Mouse (Mus musculus) adrenal gland, adult (tissue): ENCODE measurements around the gene Xrcc6.
A peak's percentile ranks its signal among the peaks of the same experiment; 100 is the strongest.

Source experiments
- DNase-seq, 2 experiments: peaks; one replicate each; pipeline ENCODE4 v3.0.0; 2022 to 2023; ENCODE audit warnings: low spot score in 1 of 2; ENCODE audit not compliant: inconsistent age in 2 of 2

Gene Xrcc6

GRCm38 (mm10) chr15:82016830-82017229, 29.2 kb downstream of the Xrcc6 start:
- DNase-seq = no peak

DNA sequence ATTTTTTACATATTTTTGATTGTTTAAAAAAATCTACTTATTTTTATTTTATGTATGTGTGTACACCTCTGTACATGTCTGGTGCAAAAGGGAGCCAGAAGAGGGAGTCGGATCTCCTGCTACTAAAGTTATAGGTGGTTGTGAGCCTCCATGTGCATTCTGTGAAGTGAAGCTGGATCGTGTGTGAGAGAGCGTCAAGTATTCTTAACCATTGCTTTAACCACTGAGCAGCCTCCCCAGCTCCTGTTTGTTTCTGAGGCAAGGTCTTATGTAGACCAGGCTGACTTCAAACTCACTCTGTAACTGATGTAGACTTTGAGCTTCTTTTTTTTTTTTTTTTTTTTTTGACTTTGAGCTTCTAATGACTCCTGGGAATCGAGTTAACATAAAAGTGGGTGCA, 29.8 kb downstream of the Xrcc6 start:
- no peak for DNase-seq

- peak in 1 of 2 experiments; percentile 75 for DNase-seq
These were observed 31.7 kb downstream of the Xrcc6 start for GRCm38 (mm10) chr15:82019288-82019687.

- DNase-seq = peak; percentile 83 to 92
These were observed 35.0 kb downstream of the Xrcc6 start for GRCm38 (mm10) chr15:82022535-82023088.

GRCm38 (mm10) chr15:82023965-82024635, 36.5 kb downstream of the Xrcc6 start:
- no peak for DNase-seq

DNA sequence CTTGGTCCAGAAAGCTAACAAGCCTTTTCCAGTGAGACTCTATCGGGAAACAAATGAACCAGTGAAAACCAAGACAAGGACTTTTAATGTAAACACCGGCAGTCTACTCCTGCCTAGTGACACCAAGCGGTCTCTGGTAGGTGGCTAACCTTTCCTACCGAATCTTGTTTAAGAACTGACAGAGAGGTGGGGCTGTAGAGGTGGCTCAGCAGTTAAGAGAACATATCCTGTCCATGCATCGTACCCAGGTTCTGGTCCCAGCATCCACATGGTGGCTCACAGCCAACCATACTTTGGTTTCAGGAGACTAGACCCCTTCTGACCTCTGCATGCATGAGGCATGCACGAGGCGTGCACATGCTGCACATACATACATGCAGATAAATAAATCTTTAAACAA, 39.6 kb downstream of the Xrcc6 start:
- no peak for DNase-seq

- no peak for DNase-seq
These were observed 40.1 kb downstream of the Xrcc6 start for GRCm38 (mm10) chr15:82027726-82028125.

DNA sequence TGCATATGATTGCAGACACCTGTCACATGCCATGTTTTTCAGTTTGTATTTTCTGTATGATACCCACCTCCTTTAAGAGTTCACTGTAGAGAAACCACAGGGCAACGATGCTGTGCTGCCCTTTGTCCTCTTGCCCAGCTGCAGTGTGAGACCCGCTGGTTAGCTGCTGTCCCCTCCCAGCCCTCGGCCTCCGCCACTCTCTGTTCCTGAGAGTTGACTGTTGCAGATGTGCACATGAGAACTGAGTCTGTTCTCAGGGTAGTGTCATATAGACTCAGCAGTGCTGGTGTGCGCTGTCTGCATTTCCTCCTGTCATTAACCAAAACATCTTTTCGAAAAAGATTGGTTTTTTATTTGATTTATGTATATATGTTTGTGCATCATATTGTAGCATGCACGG, 44.8 kb downstream of the Xrcc6 start:
- DNase-seq = no peak

GRCm38 (mm10) chr15:82033762-82034161, 46.1 kb downstream of the Xrcc6 start, which contains the start of gene Desi1:
TSS of gene Desi1 (minus strand) at chr15:82033862.
- DNase-seq = no peak

DNA sequence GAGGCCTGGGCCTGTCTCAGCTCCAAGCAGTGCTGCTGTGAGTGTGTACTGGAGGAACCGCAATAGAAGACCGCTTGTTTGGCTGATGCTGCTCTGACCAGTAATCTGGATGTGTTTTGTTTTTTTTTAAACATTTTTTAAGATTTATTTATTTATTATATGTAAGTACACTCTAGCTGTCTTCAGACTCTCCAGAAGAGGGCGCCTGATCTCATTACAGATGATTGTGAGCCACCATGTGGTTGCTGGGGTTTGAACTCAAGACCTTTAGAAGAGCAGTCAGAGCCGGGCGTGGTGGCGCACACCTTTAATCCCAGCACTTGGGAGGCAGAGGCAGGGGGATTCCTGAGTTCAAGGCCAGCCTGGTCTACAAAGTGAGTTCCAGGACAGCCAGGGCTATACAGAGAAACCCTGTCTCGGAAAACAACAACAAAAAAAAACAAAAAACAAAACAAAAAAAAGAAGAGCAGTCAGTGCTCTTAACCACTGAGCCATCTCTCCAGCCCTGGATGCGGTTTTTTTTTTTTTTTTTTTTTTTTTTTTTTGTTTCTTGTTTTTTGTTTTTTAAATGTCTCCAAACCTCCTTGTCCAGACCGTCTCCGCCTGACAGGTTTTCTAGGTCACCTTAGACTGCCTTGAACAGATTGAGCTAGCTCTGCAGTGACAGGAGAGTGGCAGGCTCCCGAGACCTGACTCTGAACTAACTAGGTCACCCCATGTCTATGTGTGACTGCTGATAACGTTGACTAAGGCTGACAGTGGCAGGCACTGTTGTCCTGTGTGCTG, 48.5 kb downstream of the Xrcc6 start:
- peak in 1 of 2 experiments; percentile 68 for DNase-seq

DNA sequence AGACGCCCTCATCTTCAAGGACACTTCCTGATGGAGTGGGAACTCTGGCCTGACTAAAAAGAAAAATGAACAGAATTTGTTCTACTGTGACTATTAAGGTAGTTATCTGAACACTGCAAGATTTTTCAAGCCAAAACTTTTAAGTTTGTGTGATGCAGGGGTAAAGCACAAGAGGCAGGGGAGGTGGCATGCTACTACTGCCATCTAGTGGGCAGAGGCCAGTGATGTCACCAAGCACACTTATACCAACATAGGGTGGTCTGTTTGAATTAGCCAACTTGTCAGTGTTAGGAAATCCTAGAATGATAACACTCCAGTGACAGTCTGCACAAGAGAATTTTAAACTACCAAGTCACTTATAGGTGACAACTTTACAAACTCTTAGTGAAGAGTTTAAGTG, 53.0 kb downstream of the Xrcc6 start:
- DNase-seq = peak; percentile 46 to 80

DNA sequence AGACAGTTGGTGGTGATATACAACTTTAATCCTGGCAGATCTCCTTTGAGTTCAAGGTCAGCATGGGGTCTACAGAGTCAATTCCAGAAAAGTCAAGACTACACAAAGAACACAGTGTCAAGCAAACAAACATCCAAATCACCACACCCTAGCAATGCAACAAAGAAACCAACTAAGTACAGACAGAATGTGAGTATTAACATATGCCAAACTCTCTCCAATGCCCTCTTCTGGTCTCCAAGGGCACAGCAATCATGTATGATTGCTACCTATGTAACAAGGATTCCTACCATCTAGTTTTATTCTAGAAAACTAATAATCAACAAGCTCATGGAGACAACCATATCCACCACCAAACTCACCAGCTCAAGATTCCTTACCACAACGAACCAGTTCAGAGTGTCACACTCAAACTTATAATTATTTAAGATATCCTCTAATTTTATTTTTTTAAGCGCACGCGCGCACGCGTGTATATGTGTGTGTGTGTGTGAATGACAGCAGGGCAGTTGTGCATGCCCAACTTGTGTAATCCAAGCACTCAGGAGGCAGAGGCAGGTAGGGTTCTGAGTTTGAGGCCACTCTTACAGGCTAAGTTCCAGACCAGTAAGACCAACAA, 56.6 kb downstream of the Xrcc6 start:
- DNase-seq = peak in 1 of 2 experiments; percentile 60

- DNase-seq = peak; percentile 36 to 62
These were observed 58.7 kb downstream of the Xrcc6 start for GRCm38 (mm10) chr15:82046246-82046891.

GRCm38 (mm10) chr15:82047080-82047883, 59.6 kb downstream of the Xrcc6 start, which contains the start of gene Snu13:
TSS of gene Snu13 (minus strand) at chr15:82047598.
- peak; percentile 93 to 98 for DNase-seq

DNA sequence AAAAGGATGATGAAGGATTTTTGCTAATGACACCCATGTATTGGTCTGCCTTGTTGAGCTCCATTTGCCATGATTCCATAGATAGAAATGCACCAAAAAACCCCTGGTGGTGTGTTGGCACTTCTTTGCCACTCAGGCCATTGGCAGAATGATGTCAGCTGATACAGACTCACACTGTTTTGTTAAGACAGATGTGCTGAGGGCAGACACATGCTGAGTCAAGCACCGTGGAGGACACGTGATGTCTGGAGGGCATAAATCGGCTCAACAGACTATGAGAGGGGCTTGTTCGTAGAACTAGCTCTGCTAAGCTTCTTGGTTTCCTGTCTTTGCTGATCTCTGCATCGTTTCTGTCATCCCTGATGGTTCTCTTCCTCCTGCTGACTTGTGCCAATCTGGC, 64.9 kb downstream of the Xrcc6 start:
- no peak for DNase-seq

DNA sequence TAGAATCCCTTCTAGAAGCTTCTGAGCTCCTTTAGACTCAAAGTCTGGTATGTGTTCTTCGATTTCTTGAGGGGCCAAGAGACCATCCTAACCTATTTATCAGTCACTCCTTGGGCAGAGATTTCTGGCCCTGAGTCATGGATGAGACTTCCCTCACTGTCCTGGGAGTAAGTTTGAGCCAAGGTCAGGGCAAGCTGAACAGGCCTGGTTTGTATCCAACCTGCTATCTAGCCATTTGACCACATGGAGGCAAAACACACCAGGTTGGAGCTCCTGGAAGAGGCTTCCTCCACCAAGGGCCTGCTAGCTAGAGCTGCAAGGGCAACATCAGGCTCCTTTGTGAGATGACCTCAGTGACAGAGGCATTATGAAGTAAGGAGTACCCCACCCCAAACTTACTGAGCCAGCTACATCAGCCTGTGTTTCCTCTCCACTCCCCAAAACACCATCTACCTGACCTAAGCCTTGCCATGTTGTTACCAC, 71.1 kb downstream of the Xrcc6 start, which contains the start of gene 4930407I10Rik:
4930407I10Rik (plus strand) TSS at position 433 of the 483 bp plus-strand sequence.
- peak; percentile 50 to 70 for DNase-seq

GRCm38 (mm10) chr15:82063909-82064308, 76.3 kb downstream of the Xrcc6 start:
- no peak for DNase-seq

- DNase-seq = peak; percentile 65 to 94
These were observed 77.9 kb downstream of the Xrcc6 start for GRCm38 (mm10) chr15:82065511-82065910.

- DNase-seq = no peak
These were observed 82.3 kb downstream of the Xrcc6 start, which contains the start of gene Mei1 for GRCm38 (mm10) chr15:82069898-82070297. TSS of gene Mei1 (plus strand) at chr15:82069996.
